8 mouse cellular contexts compared by ENCODE assay signal in the genomic region with DNA sequence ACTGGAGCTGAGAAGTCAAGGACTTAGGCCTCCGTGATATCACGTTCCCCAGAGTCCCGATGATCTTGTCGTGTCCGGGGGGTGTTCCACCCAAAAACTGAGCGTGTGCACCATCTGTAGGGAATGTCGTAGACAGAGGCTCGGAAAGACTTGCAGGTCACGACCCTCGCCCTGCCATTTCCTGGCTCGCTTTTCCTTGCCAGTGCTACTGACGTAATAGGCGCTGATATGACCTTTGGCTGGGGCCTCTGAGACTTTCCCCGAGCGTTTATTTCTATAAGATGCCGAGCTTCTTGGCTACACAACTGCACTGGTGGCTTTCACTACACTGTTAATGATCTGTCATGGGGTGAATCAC. TPM values are rescaled to one million over a fixed set of nuclear protein-coding genes. Genes with fewer than 3 reads are reported as not detected.
DNase-seq lines count a peak whose midpoint lies in the region; ATAC-seq and TF ChIP-seq lines count a peak whose summit lies in the region.

No protein-coding gene starts in this region.

- peak overlapping the region; percentile 89 for H3K27ac ChIP-seq in gastrocnemius, adult 2 months
- peak overlapping the region; percentile 73; the same call in 1 of the 2 replicates for H3K27ac ChIP-seq in forebrain, embryonic 14.5 days (ENCODE audit: low read depth, low read length)
- H3K27ac ChIP-seq in liver, embryonic 16.5 days (ENCODE audit: low read length), result peak overlapping the region; percentile 83

- WGBS in forebrain, embryonic 14.5 days, result 18% methylated on average over 16 of the region's 16 CpGs
- 3% methylated on average over 16 of the region's 16 CpGs for WGBS in liver, embryonic 16.5 days (ENCODE audit: insufficient replicate concordance)

- H3K4me2 ChIP-seq in forebrain, embryonic 14.5 days (ENCODE audit: low read length), result peak overlapping the region; percentile 67
- peak overlapping the region; percentile 97 for H3K4me2 ChIP-seq in liver, embryonic 16.5 days (ENCODE audit: low read depth, low read length)

- intact Hi-C loops in gastrocnemius, adult 2 months (cut with DNase I), result loop anchor here (1.0 to 2.0 kb wide), 2 partner anchors 28 to 53 kb away; partner anchors contain the start of genes Rps5 and Zscan22
- intact Hi-C loops in gastrocnemius, postnatal 36 days (cut with DNase I), result loop anchor here (2.0 kb wide), 1 partner anchor 27 kb away; the partner anchor contains the start of gene Rps5

- H3K9ac ChIP-seq in forebrain, embryonic 14.5 days (ENCODE audit: low read length), result peak overlapping the region; percentile 58
- peak overlapping the region; percentile 78 for H3K9ac ChIP-seq in liver, embryonic 16.5 days (ENCODE audit: low read depth, low read length)

- H3K4me1 ChIP-seq in forebrain, embryonic 14.5 days (ENCODE audit: control insufficient read depth, insufficient read depth, low read length), result 0 out of 2 replicates have a peak, but pooled peaks cover 4% of the 10 kb centered on the region
- H3K4me1 ChIP-seq in liver, embryonic 16.5 days (ENCODE audit: control insufficient read depth, low read depth, low read length), result peaks cover 16% of the 10 kb centered on the region

- ATAC-seq in forebrain, embryonic 14.5 days, result peak; percentile 18; the same call in 1 of the 2 replicates
- ATAC-seq in liver, embryonic 16.5 days (ENCODE audit: low read depth), result peak; percentile 20

- peak overlapping the region; percentile 89 for H3K4me3 ChIP-seq in gastrocnemius, adult 2 months
- H3K4me3 ChIP-seq in forebrain, embryonic 14.5 days (ENCODE audit: low read depth, low read length), result peak overlapping the region; percentile 38
- H3K4me3 ChIP-seq in liver, embryonic 16.5 days (ENCODE audit: low read depth, low read length), result peak overlapping the region; percentile 70

- H3K36me3 ChIP-seq in forebrain, embryonic 14.5 days (ENCODE audit: control insufficient read depth, insufficient read depth, low read length), result no peaks in the 10 kb centered on the region
- H3K36me3 ChIP-seq in liver, embryonic 16.5 days (ENCODE audit: control insufficient read depth, insufficient read depth), result no peaks in the 10 kb centered on the region

- DNase-seq in gastrocnemius, adult 2 months, result no peak
- DNase-seq in gastrocnemius, adult 8-10 months (ENCODE audit: low spot score in 2 of 2), result no peak
- peak; percentile 78 for DNase-seq in CD4-positive, CD25-positive, alpha-beta regulatory T cell, adult 2 months (ENCODE audit: low read depth, low spot score)
- no peak for DNase-seq in forebrain, embryonic 14.5 days (ENCODE audit: low spot score)
- no peak for DNase-seq in adrenal gland, adult 8-10 months
- no peak for DNase-seq in spleen, postnatal 36 days (ENCODE audit: low spot score in 2 of 2)
- DNase-seq in gastrocnemius, postnatal 36 days, result no peak

- no peak for TF ChIP-seq CTCF in gastrocnemius, adult 2 months (IDR thresholded peaks at IDR 0.05)

- no peaks in the 10 kb centered on the region for H3K27me3 ChIP-seq in forebrain, embryonic 14.5 days (replicated peaks; ENCODE audit: control insufficient read depth, insufficient read depth, low read length)
- H3K27me3 ChIP-seq in liver, embryonic 16.5 days (ENCODE audit: control insufficient read depth, insufficient read depth, low read depth, low read length), result no peaks in the 10 kb centered on the region

- no peaks in the 10 kb centered on the region for H3K9me3 ChIP-seq in forebrain, embryonic 14.5 days (replicated peaks; ENCODE audit: control insufficient read depth, low read length)
- H3K9me3 ChIP-seq in liver, embryonic 16.5 days (replicated peaks; ENCODE audit: control insufficient read depth, low read length), result no peaks in the 10 kb centered on the region

RNA-seq across cellular contexts. Expression of gene Zfp324, which starts 15.8 kb away (rescaled TPM):
- total RNA-seq in gastrocnemius, adult 2 months (2021), result 1 to 10 TPM; 1.5 to 2.0 TPM
- 1 to 10 TPM; 1.3 to 2.7 (median 1.6) TPM for total RNA-seq in gastrocnemius, adult 8-10 months (2022)
- 10.1 and 11.4 TPM in 2 replicates for polyA plus RNA-seq in forebrain, embryonic 14.5 days (2014; fragmentation: Nextera tagmentation; extraction: Ambion mirVana)
- polyA plus RNA-seq in liver, embryonic 16.5 days (2015; fragmentation: Nextera tagmentation; extraction: Ambion mirVana), result 2.4 and 2.6 TPM in 2 replicates
- total RNA-seq in adrenal gland, adult 8-10 months (2022), result 10 to 100 TPM; 11.9 to 15.8 (median 13.8) TPM
- total RNA-seq in gastrocnemius, postnatal 36 days (2021), result 1 to 10 TPM; 1.7 to 2.2 TPM

RNA-seq across cellular contexts. Expression of gene Rnf225, which starts 22.6 kb away (rescaled TPM):
- total RNA-seq in gastrocnemius, adult 2 months (2021), result under 1 TPM; 0.31 to 0.81 TPM
- under 1 TPM; 0.19 to 0.51 (median 0.42) TPM for total RNA-seq in gastrocnemius, adult 8-10 months (2022)
- polyA plus RNA-seq in forebrain, embryonic 14.5 days (2014; fragmentation: Nextera tagmentation; extraction: Ambion mirVana), result 0.48 and 0.57 TPM in 2 replicates
- 0.07 and 0.09 TPM in 2 replicates for polyA plus RNA-seq in liver, embryonic 16.5 days (2015; fragmentation: Nextera tagmentation; extraction: Ambion mirVana)
- under 1 TPM; 0.20 to 0.38 (median 0.34) TPM for total RNA-seq in adrenal gland, adult 8-10 months (2022)
- total RNA-seq in gastrocnemius, postnatal 36 days (2021), result under 1 TPM; 0.22 to 0.51 TPM

RNA-seq across cellular contexts. Expression of gene Rps5, which starts 27.8 kb away (rescaled TPM):
- total RNA-seq in gastrocnemius, adult 2 months (2021), result 100 to 1,000 TPM; 574 to 617 TPM
- total RNA-seq in gastrocnemius, adult 8-10 months (2022), result 100 to 1,000 TPM; 635 to 741 (median 657) TPM
- 740 and 1,089 TPM in 2 replicates for polyA plus RNA-seq in forebrain, embryonic 14.5 days (2014; fragmentation: Nextera tagmentation; extraction: Ambion mirVana)
- polyA plus RNA-seq in liver, embryonic 16.5 days (2015; fragmentation: Nextera tagmentation; extraction: Ambion mirVana), result 473 and 517 TPM in 2 replicates
- total RNA-seq in adrenal gland, adult 8-10 months (2022), result 100 to 1,000 TPM; 901 to 965 (median 918) TPM
- total RNA-seq in gastrocnemius, postnatal 36 days (2021), result 100 to 1,000 TPM; 473 to 557 TPM

RNA-seq across cellular contexts. Expression of gene Zfp446, which starts 27.8 kb away (rescaled TPM):
- 1 to 10 TPM; 2.7 TPM for total RNA-seq in gastrocnemius, adult 2 months (2021)
- 1 to 10 TPM; 1.1 to 2.3 (median 2.2) TPM for total RNA-seq in gastrocnemius, adult 8-10 months (2022)
- 4.5 and 4.9 TPM in 2 replicates for polyA plus RNA-seq in forebrain, embryonic 14.5 days (2014; fragmentation: Nextera tagmentation; extraction: Ambion mirVana)
- 2.9 TPM in 2 replicates for polyA plus RNA-seq in liver, embryonic 16.5 days (2015; fragmentation: Nextera tagmentation; extraction: Ambion mirVana)
- 10 to 100 TPM in 2 of 4 experiments, 1 to 10 TPM in 2; 6.9 to 12.6 (median 10.1) TPM for total RNA-seq in adrenal gland, adult 8-10 months (2022)
- total RNA-seq in gastrocnemius, postnatal 36 days (2021), result 1 to 10 TPM; 1.7 to 2.5 TPM

RNA-seq across cellular contexts. Expression of gene Slc27a5, which starts 48.1 kb away (rescaled TPM):
- total RNA-seq in gastrocnemius, adult 2 months (2021), result under 1 TPM in 1 of 2 experiments, not detected in 1; 0.42 TPM
- total RNA-seq in gastrocnemius, adult 8-10 months (2022), result under 1 TPM in 1 of 4 experiments, not detected in 3; 0.16 TPM
- 0.10 TPM in 1 of 2 replicates, not detected in the other for polyA plus RNA-seq in forebrain, embryonic 14.5 days (2014; fragmentation: Nextera tagmentation; extraction: Ambion mirVana)
- 23.6 and 26.5 TPM in 2 replicates for polyA plus RNA-seq in liver, embryonic 16.5 days (2015; fragmentation: Nextera tagmentation; extraction: Ambion mirVana)
- total RNA-seq in adrenal gland, adult 8-10 months (2022), result under 1 TPM in 2 of 4 experiments, not detected in 2; 0.18 to 0.32 TPM
- not detected for total RNA-seq in gastrocnemius, postnatal 36 days (2021)

Comparison
In these comparisons a context has a peak if more than half of its experiments do, and no peak if none do; other contexts are left out.
1. H3K4me3 ChIP-seq: peak in every context shown above with its lines; median percentile 89 in gastrocnemius, adult 2 months; 70 in liver, embryonic 16.5 days; 38 in forebrain, embryonic 14.5 days.